Comparison of ENCODE assay signal across 10 mouse cellular contexts in the genomic region with DNA sequence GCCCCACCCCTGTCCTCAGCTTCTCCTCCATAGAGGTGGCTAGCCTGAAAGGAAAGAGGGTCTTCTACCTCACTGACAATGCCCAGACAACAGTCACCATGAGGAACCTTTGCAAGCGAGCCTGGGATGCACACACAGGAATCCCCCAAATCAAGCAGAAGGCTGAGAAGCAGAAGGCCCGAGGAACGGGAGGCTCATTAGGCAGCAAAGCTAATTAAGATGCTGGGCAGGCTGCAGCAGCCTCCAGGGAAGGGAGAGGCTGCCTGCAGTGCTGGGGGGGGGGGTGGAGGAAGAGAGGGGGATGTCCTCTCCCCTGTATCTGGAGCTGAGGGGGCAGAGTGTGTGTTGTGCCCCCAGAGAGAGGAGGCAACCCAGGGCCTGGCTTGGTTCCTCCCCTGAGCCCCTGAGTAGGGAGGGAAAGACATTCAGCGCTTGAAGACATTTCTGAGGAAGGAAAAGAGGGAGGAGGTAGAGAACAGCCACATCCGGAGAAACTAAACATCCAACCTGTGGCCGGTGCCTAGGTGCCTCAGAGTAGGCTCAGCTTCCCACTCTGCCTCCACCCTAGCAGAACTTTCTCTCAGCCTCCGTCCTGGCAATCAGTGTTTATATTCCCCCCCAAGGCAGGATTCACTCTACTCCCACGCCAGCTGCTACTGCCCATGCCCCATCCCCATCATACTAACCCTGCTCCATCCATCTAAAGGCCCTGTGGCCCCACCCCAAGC. TPM values are rescaled to one million over a fixed set of nuclear protein-coding genes. Genes with fewer than 3 reads are reported as not detected.
DNase-seq lines count a peak whose midpoint lies in the region; ATAC-seq and TF ChIP-seq lines count a peak whose summit lies in the region.
"Had no signal": no experiment of that assay in that cellular context is flagged by ENCODE, and none has a peak within 500 bp of the region (broad histone marks: within the 10 kb centered on the region; RNA-seq: fewer than 3 reads in every experiment).

No protein-coding gene starts in this region.

- no peaks in the 10 kb centered on the region for H3K9me3 ChIP-seq in embryonic facial prominence, embryonic 15.5 days (replicated peaks)
- no peaks in the 10 kb centered on the region for H3K9me3 ChIP-seq in neural tube, embryonic 15.5 days (replicated peaks)
- H3K9me3 ChIP-seq: megakaryocyte, embryonic 14.5 days had no signal

- TF ChIP-seq CTCF in left cerebral cortex, adult 2 months (IDR thresholded peaks at IDR 0.05) = no peak

- WGBS in embryonic facial prominence, embryonic 15.5 days = 27% methylated on average over 8 of the region's 8 CpGs
- WGBS in neural tube, embryonic 15.5 days = 13% methylated on average over 8 of the region's 8 CpGs

- intact Hi-C loops in left cerebral cortex, adult 2 months (cut with DNase I) = no loop called here

- peak overlapping the region; percentile 44 for H3K4me3 ChIP-seq in left cerebral cortex, adult 2 months
- no peak overlapping the region for H3K4me3 ChIP-seq in embryonic facial prominence, embryonic 15.5 days (replicated peaks)
- peak overlapping the region; percentile 97 for H3K4me3 ChIP-seq in neural tube, embryonic 15.5 days (replicated peaks)
- H3K4me3 ChIP-seq: megakaryocyte, embryonic 14.5 days had no signal

- peak overlapping the region; percentile 19; the same call in 1 of the 2 replicates for H3K4me2 ChIP-seq in embryonic facial prominence, embryonic 15.5 days (replicated peaks)
- H3K4me2 ChIP-seq in neural tube, embryonic 15.5 days = peak overlapping the region; percentile 70

- peaks cover 43% of the 10 kb centered on the region for H3K4me1 ChIP-seq in embryonic facial prominence, embryonic 15.5 days
- peaks cover 47% of the 10 kb centered on the region for H3K4me1 ChIP-seq in neural tube, embryonic 15.5 days

- DNase-seq in left cerebral cortex, adult 2 months (ENCODE audit: extremely low spot score in 1 of 2, low spot score in 2 of 2) = peak in 1 of 2 experiments; percentile 36
- DNase-seq in left cerebral cortex, adult 9 months (ENCODE audit: low spot score in 2 of 2) = no peak
- no peak for DNase-seq in gastrocnemius, adult 18-20 months (ENCODE audit: low spot score)
- no peak for DNase-seq in spleen, postnatal 14 days (ENCODE audit: low spot score in 2 of 2)
- DNase-seq in cerebellum, adult 9-10 months = no peak

- no peak overlapping the region for H3K9ac ChIP-seq in embryonic facial prominence, embryonic 15.5 days
- peak overlapping the region; percentile 44 for H3K9ac ChIP-seq in neural tube, embryonic 15.5 days (replicated peaks)

- H3K36me3 ChIP-seq in embryonic facial prominence, embryonic 15.5 days = peaks cover 26% of the 10 kb centered on the region
- H3K36me3 ChIP-seq in neural tube, embryonic 15.5 days = peaks cover 35% of the 10 kb centered on the region

- no peaks in the 10 kb centered on the region for H3K27me3 ChIP-seq in embryonic facial prominence, embryonic 15.5 days
- no peaks in the 10 kb centered on the region for H3K27me3 ChIP-seq in neural tube, embryonic 15.5 days (replicated peaks)

- no peak for ATAC-seq in embryonic facial prominence, embryonic 15.5 days (ENCODE audit: insufficient number of reproducible peaks, low FRiP score, low TSS enrichment, low read depth)
- ATAC-seq in inflammation-experienced regulatory T-cells, adult 6 months = peak; percentile 69
- no peak for ATAC-seq in neural tube, embryonic 15.5 days (ENCODE audit: low FRiP score)

- peak overlapping the region; percentile 94 for H3K27ac ChIP-seq in left cerebral cortex, adult 2 months
- peak overlapping the region; percentile 60; the same call in 1 of the 2 replicates for H3K27ac ChIP-seq in embryonic facial prominence, embryonic 15.5 days (replicated peaks)
- peak overlapping the region; percentile 97 for H3K27ac ChIP-seq in neural tube, embryonic 15.5 days (replicated peaks)

RNA-seq across cellular contexts. Expression of a gene that starts 2.8 kb away (rescaled TPM):
- total RNA-seq in left cerebral cortex, adult 2 months (2021) = 100 to 1,000 TPM; 150 to 170 TPM
- polyA plus RNA-seq in embryonic facial prominence, embryonic 15.5 days (2015; fragmentation: Nextera tagmentation; extraction: Ambion mirVana) = 21.3 and 22.0 TPM in 2 replicates
- 1 to 10 TPM; 1.5 to 2.7 (median 2.4) TPM for polyA plus RNA-seq in inflammation-experienced regulatory T-cells, adult 6 months (2017; shearing (Covaris generic))
- 50.9 and 63.0 TPM in 2 replicates for polyA plus RNA-seq in neural tube, embryonic 15.5 days (2015; fragmentation: Nextera tagmentation; extraction: Ambion mirVana)
- total RNA-seq in gastrocnemius, adult 18-20 months (2021) = 100 to 1,000 TPM; 167 to 198 TPM

RNA-seq across cellular contexts. Expression of a gene that starts 6.5 kb away (rescaled TPM):
- total RNA-seq in left cerebral cortex, adult 2 months (2021) = 100 to 1,000 TPM; 560 to 591 TPM
- polyA plus RNA-seq in embryonic facial prominence, embryonic 15.5 days (2015; fragmentation: Nextera tagmentation; extraction: Ambion mirVana) = 1,021 and 1,069 TPM in 2 replicates
- 1,000 to 10,000 TPM; 2,465 to 4,071 (median 3,234) TPM for polyA plus RNA-seq in inflammation-experienced regulatory T-cells, adult 6 months (2017; shearing (Covaris generic))
- 655 and 750 TPM in 2 replicates for polyA plus RNA-seq in neural tube, embryonic 15.5 days (2015; fragmentation: Nextera tagmentation; extraction: Ambion mirVana)
- 100 to 1,000 TPM; 457 to 462 TPM for total RNA-seq in gastrocnemius, adult 18-20 months (2021)

RNA-seq across cellular contexts. Expression of a gene that starts 24.1 kb away (rescaled TPM):
- 1 to 10 TPM; 1.2 TPM for total RNA-seq in left cerebral cortex, adult 2 months (2021)
- 13.0 and 14.7 TPM in 2 replicates for polyA plus RNA-seq in embryonic facial prominence, embryonic 15.5 days (2015; fragmentation: Nextera tagmentation; extraction: Ambion mirVana)
- 10 to 100 TPM; 43.8 to 60.5 (median 53.2) TPM for polyA plus RNA-seq in inflammation-experienced regulatory T-cells, adult 6 months (2017; shearing (Covaris generic))
- polyA plus RNA-seq in neural tube, embryonic 15.5 days (2015; fragmentation: Nextera tagmentation; extraction: Ambion mirVana) = 11.8 and 14.0 TPM in 2 replicates
- under 1 TPM in 1 of 2 experiments, not detected in 1; 0.26 TPM for total RNA-seq in gastrocnemius, adult 18-20 months (2021)

RNA-seq across cellular contexts. Expression of a gene that starts 33.2 kb away (rescaled TPM):
- 10 to 100 TPM; 97.3 to 99.9 TPM for total RNA-seq in left cerebral cortex, adult 2 months (2021)
- polyA plus RNA-seq in embryonic facial prominence, embryonic 15.5 days (2015; fragmentation: Nextera tagmentation; extraction: Ambion mirVana) = 0.25 and 0.55 TPM in 2 replicates
- under 1 TPM in 1 of 3 experiments, not detected in 2; 0.23 TPM for polyA plus RNA-seq in inflammation-experienced regulatory T-cells, adult 6 months (2017; shearing (Covaris generic))
- 15.8 and 18.2 TPM in 2 replicates for polyA plus RNA-seq in neural tube, embryonic 15.5 days (2015; fragmentation: Nextera tagmentation; extraction: Ambion mirVana)
- under 1 TPM; 0.14 to 0.16 TPM for total RNA-seq in gastrocnemius, adult 18-20 months (2021)
- total RNA-seq: liver, adult 2 months had no signal
- polyA plus RNA-seq: liver, adult 2 months had no signal

RNA-seq across cellular contexts. Expression of a gene that starts 33.8 kb away (rescaled TPM):
- 10 to 100 TPM; 35.2 to 37.1 TPM for total RNA-seq in left cerebral cortex, adult 2 months (2021)
- polyA plus RNA-seq in embryonic facial prominence, embryonic 15.5 days (2015; fragmentation: Nextera tagmentation; extraction: Ambion mirVana) = 2.3 TPM in 2 replicates
- polyA plus RNA-seq in inflammation-experienced regulatory T-cells, adult 6 months (2017; shearing (Covaris generic)) = 1 to 10 TPM; 1.1 to 8.5 (median 2.2) TPM
- polyA plus RNA-seq in neural tube, embryonic 15.5 days (2015; fragmentation: Nextera tagmentation; extraction: Ambion mirVana) = 1.1 and 1.8 TPM in 2 replicates
- total RNA-seq in gastrocnemius, adult 18-20 months (2021) = 1 to 10 TPM; 2.1 to 2.6 TPM
